Mouse (Mus musculus) stomach, postnatal 0 days (tissue): ENCODE data around the gene Gbe1.
A peak's percentile ranks its signal among the peaks of the same experiment; 100 is the strongest.

ENCODE experiments used
- CTCF ChIP-seq: IDR thresholded peaks from 2 replicates; pipeline ENCODE4 v1.5.1; 2016; ENCODE audit warnings: antibody characterized with exemption, low read depth, mild to moderate bottlenecking, moderate library complexity
- EP300 ChIP-seq: optimal IDR thresholded peaks from 2 replicates; pipeline ENCODE3; 2016; ENCODE audit warnings: antibody characterized with exemption

- 0 out of 2 replicates have a peak, but pooled peaks have one; percentile 3 for TF ChIP-seq CTCF
- TF ChIP-seq EP300: no peak
Measured at GRCm38 (mm10) chr16:70329036-70329435, 15.3 kb downstream of the Gbe1 start.
